Mouse (Mus musculus) adipocyte (in vitro differentiated cells): ENCODE measurements around the gene Txnrd2.

Source experiments
- DNase-seq: peaks from one replicate; pipeline ENCODE4 v3.0.0-alpha.2; 2016; ENCODE audit warnings: low spot score

Gene Txnrd2

GRCm38 (mm10) chr16:18417491-18417890 is 8.7 kb upstream of the Txnrd2 start:
- DNase-seq = no peak

- no peak for DNase-seq
Observed at GRCm38 (mm10) chr16:18418756-18419602, 7.2 kb upstream of the Txnrd2 start.

GRCm38 (mm10) chr16:18419603-18420026 is 6.6 kb upstream of the Txnrd2 start:
- no peak for DNase-seq

GRCm38 (mm10) chr16:18420571-18420970 is 5.6 kb upstream of the Txnrd2 start:
- no peak for DNase-seq

GRCm38 (mm10) chr16:18423203-18423914 is 2.8 kb upstream of the Txnrd2 start:
- DNase-seq = no peak

- no peak for DNase-seq
Observed at GRCm38 (mm10) chr16:18423915-18424265, 2.3 kb upstream of the Txnrd2 start.

- peak; percentile 71 for DNase-seq
Observed at GRCm38 (mm10) chr16:18424364-18425045, 1.7 kb upstream of the Txnrd2 start.

- DNase-seq = peak; percentile 47
Observed at GRCm38 (mm10) chr16:18425475-18426214, 539 bp upstream of the Txnrd2 start.

GRCm38 (mm10) chr16:18426802-18427280 is 657 bp downstream of the Txnrd2 start, which contains the start of gene Comt:
TSS of gene Comt (minus strand) at chr16:18426852.
- no peak for DNase-seq

GRCm38 (mm10) chr16:18428011-18428515 is 1.9 kb downstream of the Txnrd2 start:
- DNase-seq = no peak

GRCm38 (mm10) chr16:18428516-18429042 is 2.4 kb downstream of the Txnrd2 start:
- no peak for DNase-seq

GRCm38 (mm10) chr16:18429641-18430040 is 3.5 kb downstream of the Txnrd2 start:
- no peak for DNase-seq

- DNase-seq = no peak
Observed at GRCm38 (mm10) chr16:18430641-18431212, 4.5 kb downstream of the Txnrd2 start.

- DNase-seq = no peak
Observed at GRCm38 (mm10) chr16:18433341-18433920, 7.2 kb downstream of the Txnrd2 start.

GRCm38 (mm10) chr16:18436128-18436527 is 9.9 kb downstream of the Txnrd2 start:
- DNase-seq = no peak

- DNase-seq = peak; percentile 92
Observed at GRCm38 (mm10) chr16:18443385-18443841, 17.2 kb downstream of the Txnrd2 start.

- DNase-seq = no peak
Observed at GRCm38 (mm10) chr16:18447243-18447642, 21.1 kb downstream of the Txnrd2 start.

GRCm38 (mm10) chr16:18448104-18448503 is 21.9 kb downstream of the Txnrd2 start:
- DNase-seq = no peak

- DNase-seq = no peak
Observed at GRCm38 (mm10) chr16:18449005-18449404, 22.8 kb downstream of the Txnrd2 start.

GRCm38 (mm10) chr16:18451486-18452181 is 25.4 kb downstream of the Txnrd2 start:
- DNase-seq = no peak
